Mouse (Mus musculus): ENCODE measurements around the gene Atxn7l3.
"Not testable (repeated sequence)": the region's sequence is repeated elsewhere in the genome, so short reads cannot be mapped to it uniquely, and the experiment has no call there.

Gene Atxn7l3

GRCm38 (mm10) chr11:102294887-102295597, 1.4 kb downstream of the Atxn7l3 start:
- peak; percentile 69 to 79 for DNase-seq

- DNase-seq = no peak
These were observed 2.0 kb downstream of the Atxn7l3 start for GRCm38 (mm10) chr11:102294416-102294815.

GRCm38 (mm10) chr11:102293971-102294370, 2.5 kb downstream of the Atxn7l3 start:
- no peak for DNase-seq

GRCm38 (mm10) chr11:102291051-102291535, 5.3 kb downstream of the Atxn7l3 start:
- DNase-seq = no peak

- no peak for DNase-seq
These were observed 6.3 kb downstream of the Atxn7l3 start for GRCm38 (mm10) chr11:102290141-102290540.

- DNase-seq = no peak
These were observed 6.8 kb downstream of the Atxn7l3 start for GRCm38 (mm10) chr11:102289511-102290100.

- no peak for DNase-seq
These were observed 7.5 kb downstream of the Atxn7l3 start for GRCm38 (mm10) chr11:102288913-102289312.

- DNase-seq = no peak
These were observed 8.2 kb downstream of the Atxn7l3 start for GRCm38 (mm10) chr11:102288027-102288804.

- peak in 1 of 2 experiments; percentile 11 for DNase-seq
These were observed 8.9 kb downstream of the Atxn7l3 start for GRCm38 (mm10) chr11:102287485-102287884.

GRCm38 (mm10) chr11:102285095-102285834, 11.2 kb downstream of the Atxn7l3 start:
- peak in 1 of 2 experiments; percentile 81 for DNase-seq

GRCm38 (mm10) chr11:102284501-102285094, 11.8 kb downstream of the Atxn7l3 start, which contains the start of gene Tmub2:
Gene Tmub2 (plus strand): TSS chr11:102284931.
- DNase-seq = peak; percentile 93 to 96

- DNase-seq = no peak
These were observed 12.5 kb downstream of the Atxn7l3 start for GRCm38 (mm10) chr11:102283922-102284321.

- not testable (repeated sequence) for DNase-seq
These were observed 16.2 kb downstream of the Atxn7l3 start for GRCm38 (mm10) chr11:102280267-102280666.

GRCm38 (mm10) chr11:102279595-102279994, 16.8 kb downstream of the Atxn7l3 start:
- no peak for DNase-seq

GRCm38 (mm10) chr11:102277754-102278153, 18.7 kb downstream of the Atxn7l3 start:
- no peak for DNase-seq

- peak in 1 of 2 experiments; percentile 10 for DNase-seq
These were observed 20.0 kb downstream of the Atxn7l3 start for GRCm38 (mm10) chr11:102276411-102276915.

GRCm38 (mm10) chr11:102268520-102269244, 27.7 kb downstream of the Atxn7l3 start, which contains the start of gene Asb16:
Gene Asb16 (plus strand): TSS chr11:102268743.
- DNase-seq = no peak

- DNase-seq = peak; percentile 52 to 57
These were observed 29.0 kb downstream of the Atxn7l3 start for GRCm38 (mm10) chr11:102267480-102267879.

GRCm38 (mm10) chr11:102266631-102267355, 29.6 kb downstream of the Atxn7l3 start:
- no peak for DNase-seq

GRCm38 (mm10) chr11:102265816-102266215, 30.6 kb downstream of the Atxn7l3 start:
- DNase-seq = no peak

Data from thymus, postnatal 36 days (tissue).